ENCODE assay signal across 22 mouse cellular contexts in genomic region chr2:163552518-163552929, GRCm38 (mm10). TPM values are rescaled to one million over a fixed set of nuclear protein-coding genes. Genes with fewer than 3 reads are reported as not detected.
A peak's percentile ranks its signal among the peaks of the same experiment; 100 is the strongest.
DNase-seq lines count a peak whose midpoint lies in the region; ATAC-seq and TF ChIP-seq lines count a peak whose summit lies in the region.
"Had no signal": no experiment of that assay in that cellular context is flagged by ENCODE, and none has a peak within 500 bp of the region (broad histone marks: within the 10 kb centered on the region; RNA-seq: fewer than 3 reads in every experiment).

No protein-coding gene starts in this region.

- peak overlapping the region; percentile 82 for H3K27ac ChIP-seq in intestine, embryonic 15.5 days
- H3K27ac ChIP-seq in liver, embryonic 14.5 days: no peak overlapping the region
- no peak overlapping the region; the same call in none of the 2 replicates for H3K27ac ChIP-seq in stomach, embryonic 15.5 days
- H3K27ac ChIP-seq in kidney, embryonic 14.5 days (ENCODE audit: low read depth, low read length): no peak overlapping the region
- H3K27ac ChIP-seq: gastrocnemius, adult 2 months; heart, adult 2 months; limb, embryonic 10.5 days; lung, embryonic 15.5 days had no signal

- DNase-seq in c-Kit-positive CD71-positive TER-119-negative erythroid progenitor cells, embryonic 14.5 days (ENCODE audit: low read depth): peak; percentile 34
- no peak for DNase-seq in liver, embryonic 14.5 days (ENCODE audit: low read depth in 3 of 3, low spot score in 3 of 3)
- no peak for DNase-seq in adrenal gland, postnatal 4 days (ENCODE audit: low spot score in 2 of 2)
- DNase-seq in left cerebral cortex, postnatal 4 days: no peak
- DNase-seq: adrenal gland, postnatal 25 days; cerebellum, postnatal 10 days; gastrocnemius, adult 2 months; heart, adult 2 months; heart, postnatal 10 days; kidney, postnatal 10 days; retina, postnatal 1 day; spleen, adult 18-20 months; thymus, postnatal 4 days had no signal

- H3K36me3 ChIP-seq in intestine, embryonic 15.5 days: no peaks in the 10 kb centered on the region
- no peaks in the 10 kb centered on the region; the same call in 1 of the 2 replicates for H3K36me3 ChIP-seq in liver, embryonic 14.5 days (replicated peaks; ENCODE audit: control insufficient read depth, insufficient read depth, low read depth)
- no peaks in the 10 kb centered on the region for H3K36me3 ChIP-seq in stomach, embryonic 15.5 days
- H3K36me3 ChIP-seq in kidney, embryonic 14.5 days (ENCODE audit: control insufficient read depth, insufficient read depth, low read length): no peaks in the 10 kb centered on the region
- H3K36me3 ChIP-seq: limb, embryonic 10.5 days; lung, embryonic 15.5 days had no signal

- no peak overlapping the region for H3K9ac ChIP-seq in intestine, embryonic 15.5 days
- no peak overlapping the region for H3K9ac ChIP-seq in liver, embryonic 14.5 days (replicated peaks)
- no peak overlapping the region for H3K9ac ChIP-seq in stomach, embryonic 15.5 days
- no peak overlapping the region for H3K9ac ChIP-seq in kidney, embryonic 14.5 days (ENCODE audit: low read depth, low read length)
- H3K9ac ChIP-seq: lung, embryonic 15.5 days had no signal

- intact Hi-C loops in left cerebral cortex, postnatal 4 days (cut with DNase I): no loop called here

- WGBS in intestine, embryonic 15.5 days: 37% methylated on average over 8 of the region's 8 CpGs
- WGBS in liver, embryonic 14.5 days (ENCODE audit: insufficient replicate concordance): 10% methylated on average over 8 of the region's 8 CpGs
- WGBS in stomach, embryonic 15.5 days: 57% methylated on average over 8 of the region's 8 CpGs
- WGBS in kidney, embryonic 14.5 days: 39% methylated on average over 8 of the region's 8 CpGs

- H3K9me3 ChIP-seq in intestine, embryonic 15.5 days: no peaks in the 10 kb centered on the region
- H3K9me3 ChIP-seq in liver, embryonic 14.5 days (ENCODE audit: control insufficient read depth, low read length): no peaks in the 10 kb centered on the region
- H3K9me3 ChIP-seq in stomach, embryonic 15.5 days: no peaks in the 10 kb centered on the region
- H3K9me3 ChIP-seq in kidney, embryonic 14.5 days (ENCODE audit: control insufficient read depth, low read length): no peaks in the 10 kb centered on the region
- H3K9me3 ChIP-seq: limb, embryonic 10.5 days; lung, embryonic 15.5 days had no signal

- peak; percentile 92 for ATAC-seq in intestine, embryonic 15.5 days
- ATAC-seq in liver, embryonic 14.5 days (ENCODE audit: insufficient read depth): peak; percentile 60
- ATAC-seq in stomach, embryonic 15.5 days (ENCODE audit: insufficient read depth, low FRiP score, low read depth): peak; percentile 45
- no peak for ATAC-seq in kidney, embryonic 14.5 days (ENCODE audit: low FRiP score, low TSS enrichment)
- ATAC-seq: forebrain, embryonic 16.5 days; hindbrain, embryonic 16.5 days had no signal

- TF ChIP-seq EP300 in liver, embryonic 14.5 days (IDR thresholded peaks at IDR 0.05; ENCODE audit: low read depth): no peak

- no peak overlapping the region for H3K4me3 ChIP-seq in intestine, embryonic 15.5 days (replicated peaks)
- H3K4me3 ChIP-seq in liver, embryonic 14.5 days (ENCODE audit: insufficient read depth in 1 of 2, low read depth in 2 of 2, low read length in 2 of 2): no peak overlapping the region
- no peak overlapping the region for H3K4me3 ChIP-seq in stomach, embryonic 15.5 days (replicated peaks)
- H3K4me3 ChIP-seq in kidney, embryonic 14.5 days (ENCODE audit: low read length): no peak overlapping the region
- H3K4me3 ChIP-seq: gastrocnemius, adult 2 months; heart, adult 2 months; limb, embryonic 10.5 days; lung, embryonic 15.5 days had no signal

- peak overlapping the region; percentile 4; the same call in 1 of the 2 replicates for H3K4me2 ChIP-seq in intestine, embryonic 15.5 days (replicated peaks)
- peak overlapping the region; percentile 11; the same call in 1 of the 2 replicates for H3K4me2 ChIP-seq in liver, embryonic 14.5 days (ENCODE audit: low read depth)
- no peak overlapping the region for H3K4me2 ChIP-seq in stomach, embryonic 15.5 days
- no peak overlapping the region for H3K4me2 ChIP-seq in kidney, embryonic 14.5 days (replicated peaks; ENCODE audit: low read depth, low read length)
- H3K4me2 ChIP-seq: lung, embryonic 15.5 days had no signal

- H3K4me1 ChIP-seq in intestine, embryonic 15.5 days (replicated peaks): peaks cover 22% of the 10 kb centered on the region
- peaks cover 5 to 28% of the 10 kb centered on the region in 2 experiments; a peak in 2 of 4 replicates for H3K4me1 ChIP-seq in liver, embryonic 14.5 days (replicated peaks; ENCODE audit: control insufficient read depth in 2 of 2, insufficient read depth in 2 of 2, low read length in 1 of 2)
- H3K4me1 ChIP-seq in stomach, embryonic 15.5 days: no peaks in the 10 kb centered on the region
- H3K4me1 ChIP-seq in kidney, embryonic 14.5 days (ENCODE audit: control insufficient read depth, insufficient read depth, low read length): peaks cover 7% of the 10 kb centered on the region; the same call in 1 of the 2 replicates
- H3K4me1 ChIP-seq: limb, embryonic 10.5 days; lung, embryonic 15.5 days had no signal

- TF ChIP-seq CTCF in liver, embryonic 14.5 days (IDR thresholded peaks at IDR 0.05; ENCODE audit: low read depth): no peak

- H3K27me3 ChIP-seq in intestine, embryonic 15.5 days (replicated peaks): no peaks in the 10 kb centered on the region
- H3K27me3 ChIP-seq in liver, embryonic 14.5 days (ENCODE audit: control insufficient read depth, insufficient read depth, low read length): no peaks in the 10 kb centered on the region
- no peaks in the 10 kb centered on the region for H3K27me3 ChIP-seq in stomach, embryonic 15.5 days (replicated peaks)
- no peaks in the 10 kb centered on the region for H3K27me3 ChIP-seq in kidney, embryonic 14.5 days (ENCODE audit: control insufficient read depth, insufficient read depth, low read length)
- H3K27me3 ChIP-seq: lung, embryonic 15.5 days had no signal

RNA-seq across cellular contexts. Expression of gene Hnf4a, which starts 45.9 kb away (rescaled TPM):
- polyA plus RNA-seq in intestine, embryonic 15.5 days (2015; fragmentation: Nextera tagmentation; extraction: Ambion mirVana): 85.1 and 85.9 TPM in 2 replicates
- polyA plus RNA-seq in liver, embryonic 14.5 days (2012; rRNA removed): 22.9 and 23.2 TPM in 2 replicates
- polyA plus RNA-seq in liver, embryonic 14.5 days (2014; fragmentation: Nextera tagmentation; extraction: Ambion mirVana): 10.6 and 11.6 TPM in 2 replicates
- 33.6 and 43.6 TPM in 2 replicates for polyA plus RNA-seq in stomach, embryonic 15.5 days (2015; fragmentation: Nextera tagmentation; extraction: Ambion mirVana)
- 10 to 100 TPM; 14.7 to 18.9 TPM for total RNA-seq in adrenal gland, postnatal 4 days (2021)
- 6.0 and 10.7 TPM in 2 replicates for polyA plus RNA-seq in kidney, embryonic 14.5 days (2014; fragmentation: Nextera tagmentation; extraction: Ambion mirVana)
- total RNA-seq in left cerebral cortex, postnatal 4 days (2021): not detected
- total RNA-seq: adrenal gland, postnatal 25 days; gastrocnemius, adult 2 months; heart, adult 2 months; heart, postnatal 10 days; layer of hippocampus, postnatal 25 days; neutrophil, adult 5-6 weeks had no signal
- polyA plus RNA-seq: heart, adult 2 months; hindbrain, embryonic 16.5 days; limb, embryonic 10.5 days had no signal

RNA-seq across cellular contexts. Expression of gene Ttpal, which starts 49.6 kb away (rescaled TPM):
- polyA plus RNA-seq in intestine, embryonic 15.5 days (2015; fragmentation: Nextera tagmentation; extraction: Ambion mirVana): 25.7 and 26.5 TPM in 2 replicates
- polyA plus RNA-seq in liver, embryonic 14.5 days (2012; rRNA removed): 3.4 and 5.3 TPM in 2 replicates
- 10.0 and 11.5 TPM in 2 replicates for polyA plus RNA-seq in liver, embryonic 14.5 days (2014; fragmentation: Nextera tagmentation; extraction: Ambion mirVana)
- polyA plus RNA-seq in stomach, embryonic 15.5 days (2015; fragmentation: Nextera tagmentation; extraction: Ambion mirVana): 26.2 and 26.9 TPM in 2 replicates
- 10 to 100 TPM; 27.9 to 30.5 TPM for total RNA-seq in adrenal gland, postnatal 4 days (2021)
- polyA plus RNA-seq in kidney, embryonic 14.5 days (2014; fragmentation: Nextera tagmentation; extraction: Ambion mirVana): 16.0 and 40.3 TPM in 2 replicates
- total RNA-seq in left cerebral cortex, postnatal 4 days (2021): 10 to 100 TPM; 40.1 to 46.8 TPM

Comparison
In these comparisons a context has a peak if more than half of its experiments do, and no peak if none do; other contexts are left out.
1. H3K4me2 ChIP-seq: peak in intestine, embryonic 15.5 days (single experiment) and liver, embryonic 14.5 days (single experiment); none in stomach, embryonic 15.5 days (single experiment) and kidney, embryonic 14.5 days (single experiment).